Mouse (Mus musculus): ENCODE results near the gene Lrp6.

The Lrp6 gene

GRCm38 (mm10) chr6:134533021-134533420 is 33.7 kb downstream of the Lrp6 start:
- DNase-seq (ENCODE audit: low read depth, low spot score), result no peak

- no peak for DNase-seq (ENCODE audit: low read depth, low spot score)
Observed at GRCm38 (mm10) chr6:134531950-134532349, 34.8 kb downstream of the Lrp6 start.

- DNase-seq (ENCODE audit: low read depth, low spot score), result no peak
Observed at GRCm38 (mm10) chr6:134529340-134529739, 37.4 kb downstream of the Lrp6 start.

GRCm38 (mm10) chr6:134528396-134528795 is 38.4 kb downstream of the Lrp6 start:
- DNase-seq (ENCODE audit: low read depth, low spot score), result no peak

- DNase-seq (ENCODE audit: low read depth, low spot score), result no peak
Observed at GRCm38 (mm10) chr6:134527596-134528128, 39.1 kb downstream of the Lrp6 start.

GRCm38 (mm10) chr6:134526821-134527595 is 39.8 kb downstream of the Lrp6 start:
- DNase-seq (ENCODE audit: low read depth, low spot score), result no peak

- DNase-seq (ENCODE audit: low read depth, low spot score), result no peak
Observed at GRCm38 (mm10) chr6:134526275-134526674, 40.5 kb downstream of the Lrp6 start.

GRCm38 (mm10) chr6:134521411-134521810 is 45.4 kb downstream of the Lrp6 start:
- DNase-seq (ENCODE audit: low read depth, low spot score), result no peak

- no peak for DNase-seq (ENCODE audit: low read depth, low spot score)
Observed at GRCm38 (mm10) chr6:134520821-134521220, 45.9 kb downstream of the Lrp6 start.

- DNase-seq (ENCODE audit: low read depth, low spot score), result no peak
Observed at GRCm38 (mm10) chr6:134518450-134518849, 48.3 kb downstream of the Lrp6 start.

- DNase-seq (ENCODE audit: low read depth, low spot score), result no peak
Observed at GRCm38 (mm10) chr6:134517141-134517540, 49.6 kb downstream of the Lrp6 start.

GRCm38 (mm10) chr6:134515416-134515815 is 51.3 kb downstream of the Lrp6 start:
- DNase-seq (ENCODE audit: low read depth, low spot score), result no peak

GRCm38 (mm10) chr6:134513896-134514510 is 52.8 kb downstream of the Lrp6 start:
- no peak for DNase-seq (ENCODE audit: low read depth, low spot score)

- no peak for DNase-seq (ENCODE audit: low read depth, low spot score)
Observed at GRCm38 (mm10) chr6:134513011-134513410, 53.8 kb downstream of the Lrp6 start.

GRCm38 (mm10) chr6:134512478-134512877 is 54.3 kb downstream of the Lrp6 start:
- DNase-seq (ENCODE audit: low read depth, low spot score), result no peak

- DNase-seq (ENCODE audit: low read depth, low spot score), result no peak
Observed at GRCm38 (mm10) chr6:134511118-134511517, 55.6 kb downstream of the Lrp6 start.

- no peak for DNase-seq (ENCODE audit: low read depth, low spot score)
Observed at GRCm38 (mm10) chr6:134510280-134510679, 56.5 kb downstream of the Lrp6 start.

GRCm38 (mm10) chr6:134509731-134510226 is 57.0 kb downstream of the Lrp6 start:
- DNase-seq (ENCODE audit: low read depth, low spot score), result no peak

- no peak for DNase-seq (ENCODE audit: low read depth, low spot score)
Observed at GRCm38 (mm10) chr6:134504866-134505265, 61.9 kb downstream of the Lrp6 start.

- no peak for DNase-seq (ENCODE audit: low read depth, low spot score)
Observed at GRCm38 (mm10) chr6:134502335-134502734, 64.4 kb downstream of the Lrp6 start.

GRCm38 (mm10) chr6:134500381-134501162 is 66.2 kb downstream of the Lrp6 start:
- DNase-seq (ENCODE audit: low read depth, low spot score), result no peak

- DNase-seq (ENCODE audit: low read depth, low spot score), result no peak
Observed at GRCm38 (mm10) chr6:134499089-134499488, 67.7 kb downstream of the Lrp6 start.

All from retina, postnatal 7 days (tissue).